Mouse (Mus musculus) erythroblast, embryonic 14.5 days (primary cell): Measurements from ENCODE around the gene Macrod2. TPM values are rescaled to one million over a fixed set of nuclear protein-coding genes. Genes with fewer than 3 reads are reported as not detected.

Experiments
- H3K27me3 ChIP-seq: 2 replicates; pipeline ENCODE4 v1.6.1; 2012; ENCODE audit warnings: inconsistent platforms; ENCODE audit not compliant: control insufficient read depth
- H3K36me3 ChIP-seq: 2 replicates; pipeline ENCODE4 v1.6.1; 2012; ENCODE audit warnings: mild to moderate bottlenecking, inconsistent platforms; ENCODE audit not compliant: control insufficient read depth
- H3K4me1 ChIP-seq: 2 replicates; pipeline ENCODE4 v1.6.1; 2012; ENCODE audit warnings: inconsistent platforms; ENCODE audit not compliant: control insufficient read depth
- H3K4me3 ChIP-seq: replicated peaks from 2 replicates; pipeline ENCODE3; 2012; ENCODE audit warnings: moderate library complexity, mild to moderate bottlenecking, inconsistent platforms
- H3K9me3 ChIP-seq: 2 replicates; pipeline ENCODE4 v1.6.1; 2012; ENCODE audit warnings: low read length, inconsistent platforms, mixed read lengths; ENCODE audit not compliant: control insufficient read depth
- GATA1 ChIP-seq: IDR thresholded peaks from 2 replicates; pipeline ENCODE4 v1.6.1; 2012; ENCODE audit warnings: low read length, inconsistent platforms, mixed read lengths
- TAL1 ChIP-seq: IDR thresholded peaks from 3 replicates; pipeline ENCODE4 v1.6.1; 2012; ENCODE audit warnings: low read length, inconsistent platforms, mixed read lengths
- polyA plus RNA-seq: library from polyadenylated mRNA; stranded (reverse); fragments of >175 nt; gene quantifications from 2 replicates; pipeline ENCODE4 v1.2.3, GENCODE M21; 2012

Macrod2 gene
- polyA plus RNA-seq, 1 experiment = 0.81 TPM

- Histone ChIP-seq H3K4me3 (no peak overlapping the region), H3K4me1 (no peaks in the 10 kb centered on the region), H3K27me3 (no peaks in the 10 kb centered on the region), H3K9me3 (no peaks in the 10 kb centered on the region), H3K36me3 (no peaks in the 10 kb centered on the region)
- TF ChIP-seq TAL1 = no peak
- no peak for TF ChIP-seq GATA1
Measured at GRCm38 (mm10) chr2:142254566-142254965, 1859.5 kb downstream of the Macrod2 start.

GRCm38 (mm10) chr2:142257501-142257900 is 1862.4 kb downstream of the Macrod2 start:
- no peak for TF ChIP-seq GATA1
- TF ChIP-seq TAL1 = no peak
- Histone ChIP-seq H3K27me3 (no peaks in the 10 kb centered on the region), H3K4me3 (no peak overlapping the region), H3K36me3 (no peaks in the 10 kb centered on the region), H3K9me3 (no peaks in the 10 kb centered on the region), H3K4me1 (no peaks in the 10 kb centered on the region)

GRCm38 (mm10) chr2:142261046-142261445 is 1865.9 kb downstream of the Macrod2 start:
- Histone ChIP-seq H3K9me3 (no peaks in the 10 kb centered on the region), H3K4me1 (no peaks in the 10 kb centered on the region), H3K27me3 (no peaks in the 10 kb centered on the region), H3K4me3 (no peak overlapping the region), H3K36me3 (no peaks in the 10 kb centered on the region)
- TF ChIP-seq GATA1 = no peak
- no peak for TF ChIP-seq TAL1

DNA sequence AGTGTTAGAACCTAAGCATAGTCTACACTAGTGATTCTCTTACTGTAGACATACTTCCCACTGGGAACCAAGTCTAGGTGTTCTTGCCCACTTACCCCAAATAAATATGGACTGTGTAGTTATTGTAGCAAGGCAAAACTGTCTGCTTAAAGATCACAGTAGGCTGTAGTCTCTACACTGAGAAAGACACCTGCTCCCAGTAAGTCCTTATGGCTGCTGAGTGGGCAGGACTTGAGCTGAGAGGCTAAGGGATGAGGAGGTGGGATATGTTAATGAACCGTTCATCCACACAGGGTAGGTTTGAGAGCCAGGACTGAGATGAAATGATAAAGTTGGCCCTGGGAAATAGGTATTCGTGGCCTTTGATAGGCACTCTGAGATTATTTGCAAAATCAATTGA is 1869.6 kb downstream of the Macrod2 start:
- Histone ChIP-seq H3K27me3 (no peaks in the 10 kb centered on the region), H3K4me3 (no peak overlapping the region), H3K9me3 (no peaks in the 10 kb centered on the region), H3K36me3 (no peaks in the 10 kb centered on the region), H3K4me1 (no peaks in the 10 kb centered on the region)
- TF ChIP-seq TAL1 (no peak), GATA1 (no peak)

DNA sequence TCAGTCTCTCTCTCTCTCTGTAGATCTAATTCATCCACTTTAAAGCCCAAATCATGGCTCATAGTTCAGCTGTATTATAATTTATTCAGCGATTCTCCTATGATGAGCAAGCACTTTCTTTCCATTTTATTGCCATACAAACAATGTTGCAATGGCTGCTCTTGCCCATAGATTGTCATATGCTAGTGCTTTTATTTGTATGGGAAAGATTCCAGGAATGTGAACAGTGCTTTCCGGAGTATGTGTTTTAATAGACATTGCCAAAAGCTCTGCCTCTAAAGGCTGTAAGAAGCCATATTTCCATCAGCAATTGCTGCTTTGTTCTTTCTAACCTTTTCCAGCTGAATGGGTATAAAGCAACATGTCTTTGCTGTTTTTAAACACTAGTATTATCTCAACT is 1872.7 kb downstream of the Macrod2 start:
- Histone ChIP-seq H3K4me1 (no peaks in the 10 kb centered on the region), H3K27me3 (no peaks in the 10 kb centered on the region), H3K9me3 (no peaks in the 10 kb centered on the region), H3K4me3 (no peak overlapping the region), H3K36me3 (no peaks in the 10 kb centered on the region)
- no peak for TF ChIP-seq GATA1
- no peak for TF ChIP-seq TAL1

- Histone ChIP-seq H3K9me3 (no peaks in the 10 kb centered on the region), H3K4me1 (no peaks in the 10 kb centered on the region), H3K36me3 (no peaks in the 10 kb centered on the region), H3K4me3 (no peak overlapping the region), H3K27me3 (no peaks in the 10 kb centered on the region)
- TF ChIP-seq GATA1 (no peak), TAL1 (no peak)
Measured at GRCm38 (mm10) chr2:142286761-142287160, 1891.7 kb downstream of the Macrod2 start.

DNA sequence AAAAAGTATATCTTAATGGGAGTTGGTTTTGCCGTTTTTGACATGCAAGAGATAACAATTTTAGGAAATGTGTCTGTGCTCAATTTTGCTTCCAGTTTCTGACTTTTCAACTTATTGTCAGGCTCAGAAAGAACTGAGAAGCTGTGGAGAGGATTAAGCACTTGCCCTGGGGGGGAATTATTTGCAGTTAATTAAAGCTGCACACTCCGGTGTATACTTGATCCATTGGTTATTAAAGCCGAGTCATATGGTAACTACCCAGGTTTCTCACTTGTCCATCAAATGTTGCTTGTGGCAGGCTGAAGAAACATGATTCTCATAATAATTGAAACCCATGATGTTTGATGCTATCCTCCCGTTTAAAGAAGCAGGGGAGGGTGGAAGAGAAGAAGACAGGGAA is 1899.7 kb downstream of the Macrod2 start:
- no peaks in the 10 kb centered on the region for H3K9me3 ChIP-seq
- no peaks in the 10 kb centered on the region for H3K36me3 ChIP-seq
- no peak for TF ChIP-seq GATA1
- no peaks in the 10 kb centered on the region for H3K4me1 ChIP-seq
- H3K27me3 ChIP-seq = no peaks in the 10 kb centered on the region
- H3K4me3 ChIP-seq = no peak overlapping the region

DNA sequence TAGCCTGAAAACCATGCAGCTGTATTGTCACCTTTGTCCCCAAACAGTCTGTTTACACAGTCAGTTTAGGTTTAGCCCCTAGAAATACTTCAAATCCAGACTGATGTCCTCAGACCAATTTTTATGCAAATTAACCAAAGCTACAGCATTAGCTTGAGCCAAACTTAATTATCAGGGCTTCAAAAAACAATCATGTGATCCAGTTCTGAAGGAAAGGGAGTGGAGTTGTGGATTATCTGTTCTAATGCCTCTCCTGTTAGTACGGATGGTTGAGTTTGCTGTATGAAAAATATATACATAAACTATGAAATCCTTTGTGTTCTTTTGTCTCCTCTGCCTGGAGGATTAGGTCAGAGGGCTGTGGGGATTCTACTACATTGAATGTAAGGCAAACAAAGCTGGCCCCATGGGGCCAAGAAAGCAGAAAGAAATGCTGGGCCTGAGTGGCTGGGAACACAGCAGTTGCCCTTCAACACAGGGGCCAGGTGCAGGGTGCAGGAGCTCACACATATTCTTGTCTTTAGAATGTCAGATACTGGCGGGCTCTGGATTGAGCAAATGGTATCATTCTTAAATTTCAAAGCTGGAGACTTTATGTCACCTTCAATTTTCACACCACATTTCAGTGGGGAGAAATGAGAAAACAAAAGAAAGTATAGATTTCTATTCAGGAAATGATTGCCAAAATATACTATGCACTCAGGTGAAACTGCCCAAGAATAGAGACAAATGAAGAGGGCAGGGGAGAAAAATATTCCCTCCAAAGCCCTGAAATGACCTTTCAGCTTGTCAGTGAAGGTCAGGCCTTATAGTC is 1908.2 kb downstream of the Macrod2 start:
- TF ChIP-seq GATA1 (no peak), TAL1 (no peak)
- no peaks in the 10 kb centered on the region for H3K36me3 ChIP-seq
- H3K27me3 ChIP-seq = no peaks in the 10 kb centered on the region
- no peak overlapping the region for H3K4me3 ChIP-seq
- H3K4me1 ChIP-seq = no peaks in the 10 kb centered on the region
- H3K9me3 ChIP-seq = no peaks in the 10 kb centered on the region

- no peaks in the 10 kb centered on the region for H3K36me3 ChIP-seq
- H3K9me3 ChIP-seq = no peaks in the 10 kb centered on the region
- H3K4me1 ChIP-seq = no peaks in the 10 kb centered on the region
Measured at GRCm38 (mm10) chr2:142303912-142304182, 1908.7 kb downstream of the Macrod2 start.

GRCm38 (mm10) chr2:142323158-142323557 is 1928.0 kb downstream of the Macrod2 start:
- Histone ChIP-seq H3K9me3 (no peaks in the 10 kb centered on the region), H3K36me3 (no peaks in the 10 kb centered on the region), H3K4me1 (no peaks in the 10 kb centered on the region), H3K27me3 (no peaks in the 10 kb centered on the region), H3K4me3 (no peak overlapping the region)
- TF ChIP-seq GATA1 (no peak), TAL1 (no peak)

More at GRCm38 (mm10) chr2:142303912-142304182, 1908.7 kb downstream of the Macrod2 start:
- no peaks in the 10 kb centered on the region for H3K27me3 ChIP-seq
- TF ChIP-seq GATA1 = no peak
- no peak for TF ChIP-seq TAL1
- H3K4me3 ChIP-seq = no peak overlapping the region
